Mouse (Mus musculus): ENCODE measurements around the gene Sdccag8. TPM values are rescaled to one million over a fixed set of nuclear protein-coding genes. Genes with fewer than 3 reads are reported as not detected.

Sdccag8 gene
- 2.7 and 4.0 TPM in 2 replicates for polyA plus RNA-seq (2012; rRNA removed)

GRCm38 (mm10) chr1:176814591-176815062 lies at the start of gene Sdccag8:
TSS of gene Sdccag8 (plus strand) at chr1:176814660.
- peaks cover 12% of the 10 kb centered on the region for H3K4me1 ChIP-seq (ENCODE audit: control insufficient read depth, insufficient read depth, insufficient read length)
- under 1% methylated on average over 25 of the region's 25 CpGs for WGBS

GRCm38 (mm10) chr1:176774533-176774932 lies 39.9 kb upstream of the Sdccag8 start:
- no peak overlapping the region for H3K4me3 ChIP-seq (ENCODE audit: extremely low read depth, insufficient read depth, insufficient read length)
- 90% methylated on average over 4 of the region's 4 CpGs for WGBS
- no peak overlapping the region for H3K27ac ChIP-seq (ENCODE audit: insufficient read depth, low read length)
- no peaks in the 10 kb centered on the region for H3K27me3 ChIP-seq (ENCODE audit: control insufficient read depth, insufficient read depth, low read length)
- no peak for DNase-seq (ENCODE audit: low read depth in 1 of 2, low spot score in 2 of 2)
- H3K36me3 ChIP-seq (ENCODE audit: control insufficient read depth, insufficient read depth, low read length): peaks cover 13% of the 10 kb centered on the region
- H3K4me1 ChIP-seq (ENCODE audit: control insufficient read depth, insufficient read depth, insufficient read length): no peaks in the 10 kb centered on the region
- TF ChIP-seq CTCF (IDR thresholded peaks at IDR 0.05; ENCODE audit: extremely low read depth, insufficient read depth, insufficient read length, insufficient replicate concordance) (no peak), POLR2A (IDR thresholded peaks at IDR 0.05; ENCODE audit: low read depth, low read length) (no peak)

More at GRCm38 (mm10) chr1:176814591-176815062, at the start of gene Sdccag8:
- no peaks in the 10 kb centered on the region for H3K36me3 ChIP-seq (ENCODE audit: control insufficient read depth, insufficient read depth, low read length)
- H3K4me3 ChIP-seq (ENCODE audit: extremely low read depth, insufficient read depth, insufficient read length): peak within 1 kb of the TSS; percentile 70
- H3K27me3 ChIP-seq (ENCODE audit: control insufficient read depth, insufficient read depth, low read length): no peaks in the 10 kb centered on the region
- peak; percentile 91 for DNase-seq (ENCODE audit: low read depth in 1 of 2, low spot score in 2 of 2)
- H3K27ac ChIP-seq (ENCODE audit: insufficient read depth, low read length): peak within 1 kb of the TSS; percentile 83
- TF ChIP-seq CTCF (IDR thresholded peaks at IDR 0.05; ENCODE audit: extremely low read depth, insufficient read depth, insufficient read length, insufficient replicate concordance) (no peak), POLR2A (IDR thresholded peaks at IDR 0.05; ENCODE audit: low read depth, low read length) (peak; percentile 26; the same call in 1 of the 2 replicates)

DNA sequence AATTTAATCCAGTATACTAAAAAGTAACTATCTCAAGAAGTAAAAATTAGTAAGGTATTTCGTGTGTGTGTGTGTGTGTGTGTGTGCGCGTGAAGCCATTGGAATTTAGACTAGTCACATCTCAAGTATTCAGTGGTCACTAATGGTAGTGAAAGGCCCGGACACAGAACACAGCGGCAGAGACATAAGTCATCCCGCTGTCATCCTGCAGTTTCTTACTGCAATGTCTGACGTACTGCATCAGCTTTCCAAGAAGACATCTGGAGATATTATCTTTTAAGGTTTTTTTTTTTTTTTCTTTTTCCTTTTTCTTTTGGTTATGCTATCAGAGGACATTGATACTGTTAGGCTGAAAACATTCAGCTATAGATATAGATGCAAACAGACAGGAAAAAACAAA lies 25.1 kb upstream of the Sdccag8 start:
- H3K4me3 ChIP-seq (ENCODE audit: extremely low read depth, insufficient read depth, insufficient read length): no peak overlapping the region
- no peaks in the 10 kb centered on the region for H3K4me1 ChIP-seq (ENCODE audit: control insufficient read depth, insufficient read depth, insufficient read length)
- 94% methylated on average over 7 of the region's 7 CpGs for WGBS
- DNase-seq (ENCODE audit: low read depth in 1 of 2, low spot score in 2 of 2): no peak
- H3K27me3 ChIP-seq (ENCODE audit: control insufficient read depth, insufficient read depth, low read length): no peaks in the 10 kb centered on the region
- no peak overlapping the region for H3K27ac ChIP-seq (ENCODE audit: insufficient read depth, low read length)
- peaks cover 5% of the 10 kb centered on the region; the same call in 1 of the 2 replicates for H3K36me3 ChIP-seq (ENCODE audit: control insufficient read depth, insufficient read depth, low read length)
- TF ChIP-seq CTCF (IDR thresholded peaks at IDR 0.05; ENCODE audit: extremely low read depth, insufficient read depth, insufficient read length, insufficient replicate concordance): no peak
- no peak for TF ChIP-seq POLR2A (IDR thresholded peaks at IDR 0.05; ENCODE audit: low read depth, low read length)

DNA sequence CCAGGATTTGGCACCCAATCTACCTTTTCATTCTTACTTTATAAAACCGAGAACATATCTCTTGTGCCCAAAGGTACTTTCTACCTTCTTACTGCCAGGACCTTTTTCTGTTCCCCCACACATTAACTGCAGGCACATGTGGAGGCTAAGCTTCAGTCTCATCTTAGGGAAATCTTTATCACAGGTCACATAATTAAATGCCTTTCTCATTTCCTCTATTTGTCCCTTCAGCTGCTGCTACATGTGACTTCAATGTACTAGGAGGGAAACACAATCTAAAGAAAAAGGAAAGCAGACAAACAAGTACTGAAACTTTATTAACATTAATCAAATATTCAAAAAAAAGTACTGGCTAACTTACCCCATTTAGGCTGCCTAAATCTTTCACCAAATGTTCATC lies 22.3 kb upstream of the Sdccag8 start:
- TF ChIP-seq POLR2A (IDR thresholded peaks at IDR 0.05; ENCODE audit: low read depth, low read length): no peak
- Histone ChIP-seq H3K4me1 (ENCODE audit: control insufficient read depth, insufficient read depth, insufficient read length) (no peaks in the 10 kb centered on the region), H3K36me3 (ENCODE audit: control insufficient read depth, insufficient read depth, low read length) (peaks cover 3% of the 10 kb centered on the region; the same call in 1 of the 2 replicates)

DNA sequence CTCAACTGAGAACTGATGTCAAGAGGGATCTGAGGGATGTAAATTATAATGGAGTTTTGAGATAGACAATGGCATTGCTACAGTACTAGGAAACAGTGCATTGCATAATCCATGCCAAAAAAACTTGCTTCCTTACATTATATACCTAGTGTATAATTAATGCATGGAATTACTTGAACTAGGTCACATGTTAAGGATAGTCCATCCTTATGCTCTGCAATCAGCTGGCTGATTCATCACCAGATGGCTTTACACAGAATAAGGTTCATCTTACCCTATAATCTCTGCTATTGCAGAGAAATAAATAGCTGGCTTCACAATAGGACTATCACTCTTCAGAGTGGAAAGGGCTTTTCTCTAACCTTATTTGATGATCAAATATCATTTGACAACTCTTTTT lies 15.8 kb upstream of the Sdccag8 start:
- Histone ChIP-seq H3K36me3 (ENCODE audit: control insufficient read depth, insufficient read depth, low read length) (no peaks in the 10 kb centered on the region), H3K27me3 (ENCODE audit: control insufficient read depth, insufficient read depth, low read length) (no peaks in the 10 kb centered on the region), H3K27ac (ENCODE audit: insufficient read depth, low read length) (no peak overlapping the region), H3K4me3 (ENCODE audit: extremely low read depth, insufficient read depth, insufficient read length) (no peak overlapping the region), H3K4me1 (ENCODE audit: control insufficient read depth, insufficient read depth, insufficient read length) (peaks cover 2% of the 10 kb centered on the region; the same call in 1 of the 2 replicates)
- DNase-seq (ENCODE audit: low read depth in 1 of 2, low spot score in 2 of 2): no peak
- TF ChIP-seq POLR2A (IDR thresholded peaks at IDR 0.05; ENCODE audit: low read depth, low read length): no peak
- no peak for TF ChIP-seq CTCF (IDR thresholded peaks at IDR 0.05; ENCODE audit: extremely low read depth, insufficient read depth, insufficient read length, insufficient replicate concordance)

More for the DNA sequence above, 22.3 kb upstream of the Sdccag8 start:
- 68% methylated on average over 1 of the region's 1 CpGs for WGBS
- Histone ChIP-seq H3K4me3 (ENCODE audit: extremely low read depth, insufficient read depth, insufficient read length) (no peak overlapping the region), H3K27me3 (ENCODE audit: control insufficient read depth, insufficient read depth, low read length) (no peaks in the 10 kb centered on the region), H3K27ac (ENCODE audit: insufficient read depth, low read length) (no peak overlapping the region)
- peak in 1 of 2 experiments; percentile 22 for DNase-seq (ENCODE audit: low read depth in 1 of 2, low spot score in 2 of 2)

GRCm38 (mm10) chr1:176800728-176801365 lies 13.6 kb upstream of the Sdccag8 start:
- peaks cover 2% of the 10 kb centered on the region; the same call in 1 of the 2 replicates for H3K4me1 ChIP-seq (ENCODE audit: control insufficient read depth, insufficient read depth, insufficient read length)
- peak overlapping the region; percentile 38; the same call in 1 of the 2 replicates for H3K27ac ChIP-seq (ENCODE audit: insufficient read depth, low read length)
- H3K36me3 ChIP-seq (ENCODE audit: control insufficient read depth, insufficient read depth, low read length): no peaks in the 10 kb centered on the region
- 6% methylated on average over 2 of the region's 2 CpGs for WGBS
- no peaks in the 10 kb centered on the region for H3K27me3 ChIP-seq (ENCODE audit: control insufficient read depth, insufficient read depth, low read length)
- peak; percentile 77 to 83 for DNase-seq (ENCODE audit: low read depth in 1 of 2, low spot score in 2 of 2)
- TF ChIP-seq CTCF (IDR thresholded peaks at IDR 0.05; ENCODE audit: extremely low read depth, insufficient read depth, insufficient read length, insufficient replicate concordance) (no peak), POLR2A (IDR thresholded peaks at IDR 0.05; ENCODE audit: low read depth, low read length) (no peak)
- no peak overlapping the region for H3K4me3 ChIP-seq (ENCODE audit: extremely low read depth, insufficient read depth, insufficient read length)

- Histone ChIP-seq H3K27ac (ENCODE audit: insufficient read depth, low read length) (no peak overlapping the region), H3K4me1 (ENCODE audit: control insufficient read depth, insufficient read depth, insufficient read length) (peaks cover 6% of the 10 kb centered on the region), H3K27me3 (ENCODE audit: control insufficient read depth, insufficient read depth, low read length) (no peaks in the 10 kb centered on the region), H3K4me3 (ENCODE audit: extremely low read depth, insufficient read depth, insufficient read length) (no peak overlapping the region), H3K36me3 (ENCODE audit: control insufficient read depth, insufficient read depth, low read length) (no peaks in the 10 kb centered on the region)
- DNase-seq (ENCODE audit: low read depth in 1 of 2, low spot score in 2 of 2): no peak
- TF ChIP-seq POLR2A (IDR thresholded peaks at IDR 0.05; ENCODE audit: low read depth, low read length): no peak
- no peak for TF ChIP-seq CTCF (IDR thresholded peaks at IDR 0.05; ENCODE audit: extremely low read depth, insufficient read depth, insufficient read length, insufficient replicate concordance)
Observed at GRCm38 (mm10) chr1:176810161-176810560, 4.3 kb upstream of the Sdccag8 start.
